Mouse (Mus musculus) common myeloid progenitor, adult 5-6 weeks (primary cell): Measurements from ENCODE around the gene Olig3. TPM values are rescaled to one million over a fixed set of nuclear protein-coding genes. Genes with fewer than 3 reads are reported as not detected.

Experiments
- total RNA-seq: library from RNA; stranded (forward); fragments of 200-1000, 187-1606 nt; gene quantifications from 2 replicates; pipeline ENCODE4 v1.2.3, GENCODE M21; 2017

Olig3 gene
- total RNA-seq, 1 experiment from 2014 or later = not detected

Other genes starting within 250 kb of the Olig3 start
- 122 and 127 TPM in 2 replicates for gene Ifngr1, start 235.4 kb downstream of the Olig3 start, total RNA-seq